Mouse (Mus musculus) testis, adult 2 months (tissue): ENCODE data around the gene Hipk4.
A peak's percentile ranks its signal among the peaks of the same experiment; 100 is the strongest.

Experiments
- CTCF ChIP-seq: fragments of 200-500 bp; IDR thresholded peaks from 2 replicates; pipeline ENCODE4 v1.5.1; 2012; ENCODE audit warnings: low read depth, mild to moderate bottlenecking, inconsistent platforms, low read length, moderate library complexity; ENCODE audit not compliant: control insufficient read depth, insufficient read depth, insufficient replicate concordance
- POLR2A ChIP-seq: fragments of 200-500 bp; IDR thresholded peaks from 2 replicates; pipeline ENCODE4 v1.6.1; 2012; ENCODE audit warnings: low read depth, mild to moderate bottlenecking, inconsistent platforms, low read length, moderate library complexity; ENCODE audit not compliant: control insufficient read depth

DNA sequence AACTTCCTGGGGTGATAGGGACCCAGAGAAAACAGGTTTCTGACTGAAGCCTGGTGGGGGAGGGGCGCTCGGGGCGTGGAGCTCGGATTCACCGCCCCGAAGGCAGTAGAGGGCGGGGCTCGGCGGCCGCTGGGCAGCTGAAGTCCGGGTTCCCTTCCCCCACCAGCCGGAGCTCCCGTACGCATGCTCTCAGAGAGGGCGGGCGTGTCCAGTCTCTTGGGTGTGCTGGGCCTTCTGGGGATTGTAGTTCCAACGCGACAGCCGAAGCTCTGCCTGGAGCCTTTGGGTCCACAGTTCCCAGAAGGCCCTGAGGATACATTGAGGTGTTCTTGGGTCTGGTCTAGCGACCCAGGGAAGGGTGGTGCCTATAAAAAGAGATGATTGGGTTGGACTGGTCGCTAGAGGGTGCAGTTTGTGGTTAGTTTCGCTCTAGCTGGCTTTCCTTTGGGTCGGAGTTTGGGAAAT lies 48.5 kb upstream of the Hipk4 start:
- TF ChIP-seq CTCF (no peak), POLR2A (0 out of 2 replicates have a peak, but pooled peaks have one; percentile 0)
